Mouse (Mus musculus): ENCODE measurements around the gene Asic1. TPM values are rescaled to one million over a fixed set of nuclear protein-coding genes. Genes with fewer than 3 reads are reported as not detected.

The Asic1 gene
- polyA plus RNA-seq, 1 experiment from 2014 or later = 45.1 TPM

DNA sequence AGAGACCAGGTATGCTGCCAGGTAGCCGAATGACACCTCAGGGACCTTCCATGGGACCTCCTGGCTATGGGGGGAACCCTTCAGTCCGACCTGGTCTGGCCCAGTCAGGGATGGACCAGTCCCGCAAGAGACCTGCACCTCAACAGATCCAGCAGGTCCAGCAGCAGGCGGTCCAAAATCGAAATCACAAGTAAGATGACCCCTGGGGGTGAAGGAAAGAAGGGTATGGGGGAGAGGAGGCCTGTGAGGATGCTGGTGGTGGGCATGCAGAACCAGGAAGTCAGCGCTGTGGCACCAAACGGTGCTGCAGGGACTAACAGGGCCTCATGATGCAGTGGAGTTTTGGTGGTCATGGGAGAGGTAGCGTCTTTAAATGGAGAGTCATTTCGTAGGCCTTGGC lies 32.9 kb downstream of the Asic1 start:
- no peak for ATAC-seq
- no peaks in the 10 kb centered on the region for H3K27me3 ChIP-seq (replicated peaks; ENCODE audit: control insufficient read depth, insufficient read depth, low read length)
- H3K36me3 ChIP-seq (ENCODE audit: control insufficient read depth, insufficient read depth, low read length) = peaks cover 27% of the 10 kb centered on the region
- peak overlapping the region; percentile 97 for H3K9ac ChIP-seq (ENCODE audit: low read depth, low read length)
- peak overlapping the region; percentile 95 for H3K27ac ChIP-seq (ENCODE audit: low read depth, low read length)
- WGBS = 57% methylated on average over 9 of the region's 9 CpGs
- H3K9me3 ChIP-seq (ENCODE audit: control insufficient read depth, low read length) = no peaks in the 10 kb centered on the region
- H3K4me3 ChIP-seq (ENCODE audit: low read length) = peak overlapping the region; percentile 77
- peaks cover 28% of the 10 kb centered on the region for H3K4me1 ChIP-seq (ENCODE audit: control insufficient read depth, insufficient read depth, low read depth, low read length)
- H3K4me2 ChIP-seq (ENCODE audit: low read length) = peak overlapping the region; percentile 86

DNA sequence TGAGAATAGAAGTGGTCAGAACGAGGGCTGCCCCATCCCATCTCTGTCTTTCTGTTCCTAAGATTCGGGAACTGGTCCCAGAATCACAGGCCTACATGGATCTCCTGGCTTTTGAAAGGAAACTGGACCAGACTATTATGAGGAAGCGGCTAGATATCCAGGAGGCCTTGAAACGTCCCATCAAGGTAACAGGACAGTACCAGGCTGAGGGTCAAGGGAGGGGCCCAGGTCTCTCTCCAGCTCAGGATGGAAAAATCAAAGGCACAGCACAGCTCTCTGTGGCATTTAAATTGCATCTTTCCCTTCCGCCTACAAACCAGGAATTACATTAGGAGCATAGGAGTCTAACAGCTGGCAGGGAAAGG lies 33.5 kb downstream of the Asic1 start:
- H3K4me3 ChIP-seq (ENCODE audit: low read length) = peak overlapping the region; percentile 77
- H3K27me3 ChIP-seq (replicated peaks; ENCODE audit: control insufficient read depth, insufficient read depth, low read length) = no peaks in the 10 kb centered on the region
- H3K36me3 ChIP-seq (ENCODE audit: control insufficient read depth, insufficient read depth, low read length) = peaks cover 29% of the 10 kb centered on the region
- H3K9ac ChIP-seq (ENCODE audit: low read depth, low read length) = peak overlapping the region; percentile 97
- H3K4me1 ChIP-seq (ENCODE audit: control insufficient read depth, insufficient read depth, low read depth, low read length) = peaks cover 28% of the 10 kb centered on the region
- WGBS = 59% methylated on average over 5 of the region's 5 CpGs
- H3K9me3 ChIP-seq (ENCODE audit: control insufficient read depth, low read length) = no peaks in the 10 kb centered on the region
- H3K27ac ChIP-seq (ENCODE audit: low read depth, low read length) = peak overlapping the region; percentile 75; the same call in 1 of the 2 replicates
- no peak for ATAC-seq
- H3K4me2 ChIP-seq (ENCODE audit: low read length) = peak overlapping the region; percentile 86

DNA sequence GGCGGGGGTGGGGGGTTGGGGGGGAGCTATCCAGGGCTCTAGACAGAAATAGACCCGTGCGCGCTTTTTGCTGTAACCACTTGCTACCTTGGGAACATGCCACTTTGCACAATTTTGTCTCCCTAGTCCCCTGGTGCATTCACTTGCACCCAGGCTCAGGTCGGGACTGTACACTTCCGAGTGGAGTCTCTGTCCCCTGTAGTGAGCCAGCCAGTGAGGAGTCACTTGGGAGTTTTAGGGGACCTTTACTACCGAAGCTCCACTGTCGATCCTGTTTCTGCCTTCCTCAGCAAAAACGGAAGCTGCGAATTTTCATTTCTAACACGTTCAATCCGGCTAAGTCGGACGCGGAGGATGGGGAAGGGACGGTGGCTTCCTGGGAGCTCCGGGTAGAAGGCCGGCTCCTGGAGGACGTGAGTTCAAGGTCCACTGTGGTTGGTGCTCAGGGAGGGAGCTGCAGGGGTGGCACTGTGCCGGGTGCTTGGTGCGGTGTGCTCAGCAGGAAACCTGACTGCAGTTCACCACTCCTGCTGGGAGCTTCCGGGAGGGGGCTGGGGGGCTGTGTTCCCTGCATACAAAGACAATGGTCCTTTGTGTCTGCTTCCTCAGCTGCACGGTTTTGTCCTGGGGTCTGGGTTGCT lies 34.0 kb downstream of the Asic1 start:
- Histone ChIP-seq H3K27ac (ENCODE audit: low read depth, low read length) (peak overlapping the region; percentile 75; the same call in 1 of the 2 replicates), H3K4me3 (ENCODE audit: low read length) (peak overlapping the region; percentile 77), H3K4me1 (ENCODE audit: control insufficient read depth, insufficient read depth, low read depth, low read length) (peaks cover 28% of the 10 kb centered on the region), H3K9ac (ENCODE audit: low read depth, low read length) (peak overlapping the region; percentile 56), H3K36me3 (ENCODE audit: control insufficient read depth, insufficient read depth, low read length) (peaks cover 29% of the 10 kb centered on the region), H3K27me3 (replicated peaks; ENCODE audit: control insufficient read depth, insufficient read depth, low read length) (no peaks in the 10 kb centered on the region), H3K9me3 (ENCODE audit: control insufficient read depth, low read length) (no peaks in the 10 kb centered on the region), H3K4me2 (ENCODE audit: low read length) (peak overlapping the region; percentile 86)
- ATAC-seq = no peak
- WGBS = 16% methylated on average over 23 of the region's 23 CpGs

DNA sequence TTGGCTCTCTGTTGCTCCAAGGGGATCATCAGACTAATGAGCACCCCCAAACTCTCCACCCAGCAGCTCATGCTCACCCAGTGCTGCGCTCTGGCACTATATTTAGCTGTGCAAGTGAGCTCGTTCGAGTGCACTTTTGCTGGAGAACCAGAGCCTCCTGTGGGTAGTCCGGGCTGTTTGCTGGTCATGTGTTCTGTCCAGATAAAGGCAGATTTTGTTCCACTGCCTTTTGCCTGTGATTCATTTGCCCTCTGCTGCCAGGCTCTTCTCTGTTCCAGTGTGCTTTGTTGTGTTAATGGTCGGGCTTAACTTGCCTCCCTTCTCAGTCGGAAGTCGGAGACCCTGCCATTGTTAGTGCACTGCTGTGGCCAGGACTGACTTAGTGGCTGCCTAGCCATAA lies 34.7 kb downstream of the Asic1 start:
- Histone ChIP-seq H3K4me2 (ENCODE audit: low read length) (peak overlapping the region; percentile 86), H3K27ac (ENCODE audit: low read depth, low read length) (peak overlapping the region; percentile 75), H3K36me3 (ENCODE audit: control insufficient read depth, insufficient read depth, low read length) (peaks cover 36% of the 10 kb centered on the region), H3K27me3 (replicated peaks; ENCODE audit: control insufficient read depth, insufficient read depth, low read length) (no peaks in the 10 kb centered on the region), H3K4me3 (ENCODE audit: low read length) (peak overlapping the region; percentile 77; the same call in 1 of the 2 replicates), H3K4me1 (ENCODE audit: control insufficient read depth, insufficient read depth, low read depth, low read length) (peaks cover 28% of the 10 kb centered on the region), H3K9me3 (ENCODE audit: control insufficient read depth, low read length) (no peaks in the 10 kb centered on the region), H3K9ac (ENCODE audit: low read depth, low read length) (peak overlapping the region; percentile 56)
- WGBS = 14% methylated on average over 7 of the region's 7 CpGs
- ATAC-seq = no peak

DNA sequence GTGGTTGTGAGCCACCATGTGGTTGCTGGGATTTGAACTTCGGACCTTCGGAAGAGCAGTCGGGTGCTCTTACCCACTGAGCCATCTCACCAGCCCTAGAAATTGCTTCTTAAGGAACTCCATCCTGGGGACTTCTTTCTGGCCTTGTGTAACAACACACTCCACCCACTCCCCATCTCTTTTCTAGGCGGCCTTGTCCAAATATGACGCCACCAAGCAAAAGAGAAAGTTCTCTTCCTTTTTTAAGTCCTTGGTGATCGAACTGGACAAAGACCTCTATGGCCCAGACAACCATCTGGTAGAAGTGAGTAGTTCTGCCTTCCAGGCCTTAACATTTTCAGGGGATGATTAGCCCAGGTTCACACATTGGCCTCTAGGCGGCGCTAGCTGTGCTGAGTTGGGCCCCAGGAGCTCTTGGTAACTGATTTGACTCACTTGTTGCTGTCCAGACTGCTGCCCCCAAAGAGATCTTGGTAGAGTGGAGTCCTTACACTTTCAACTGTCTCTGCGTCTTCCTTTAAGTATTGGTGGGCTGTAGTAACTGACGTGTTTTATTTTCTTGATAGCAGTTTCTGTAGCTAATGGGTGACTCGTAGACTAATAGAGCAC lies 35.4 kb downstream of the Asic1 start, which contains the start of gene Gm17349:
Gene Gm17349 (minus strand): TSS at position 51 of the 609 bp plus-strand sequence.
- no peak for ATAC-seq
- Histone ChIP-seq H3K27me3 (replicated peaks; ENCODE audit: control insufficient read depth, insufficient read depth, low read length) (no peaks in the 10 kb centered on the region), H3K9ac (ENCODE audit: low read depth, low read length) (peak within 1 kb of the TSS; percentile 56), H3K4me3 (ENCODE audit: low read length) (peak within 1 kb of the TSS; percentile 77), H3K9me3 (ENCODE audit: control insufficient read depth, low read length) (no peaks in the 10 kb centered on the region), H3K4me1 (ENCODE audit: control insufficient read depth, insufficient read depth, low read depth, low read length) (peaks cover 28% of the 10 kb centered on the region), H3K36me3 (ENCODE audit: control insufficient read depth, insufficient read depth, low read length) (peaks cover 38% of the 10 kb centered on the region), H3K27ac (ENCODE audit: low read depth, low read length) (peak within 1 kb of the TSS; percentile 75), H3K4me2 (ENCODE audit: low read length) (peak within 1 kb of the TSS; percentile 86)
- WGBS = 61% methylated on average over 9 of the region's 11 CpGs

DNA sequence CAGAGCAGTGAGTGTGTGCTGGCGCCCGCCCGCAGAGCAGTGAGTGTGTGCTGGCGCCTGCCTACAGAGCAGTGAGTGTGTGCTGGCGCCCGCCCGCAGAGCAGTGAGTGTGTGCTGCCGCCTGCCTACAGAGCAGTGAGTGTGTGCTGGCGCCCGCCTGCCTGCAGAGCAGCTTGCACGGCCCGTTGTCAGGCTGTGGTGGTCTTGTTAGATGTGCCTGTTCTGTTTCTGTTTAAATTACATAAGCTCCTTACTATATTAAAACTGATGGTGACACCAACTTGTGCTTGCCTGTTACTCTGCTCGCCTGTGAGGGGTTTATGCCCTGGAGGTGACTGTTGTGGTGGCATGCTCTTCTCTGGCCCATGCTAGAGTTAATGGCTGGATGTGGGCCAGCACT lies 38.0 kb downstream of the Asic1 start:
- Histone ChIP-seq H3K4me3 (ENCODE audit: low read length) (no peak overlapping the region), H3K36me3 (ENCODE audit: control insufficient read depth, insufficient read depth, low read length) (peaks cover 64% of the 10 kb centered on the region), H3K4me1 (ENCODE audit: control insufficient read depth, insufficient read depth, low read depth, low read length) (peaks cover 24% of the 10 kb centered on the region), H3K9ac (ENCODE audit: low read depth, low read length) (no peak overlapping the region), H3K27me3 (replicated peaks; ENCODE audit: control insufficient read depth, insufficient read depth, low read length) (no peaks in the 10 kb centered on the region), H3K4me2 (ENCODE audit: low read length) (no peak overlapping the region), H3K27ac (ENCODE audit: low read depth, low read length) (no peak overlapping the region), H3K9me3 (ENCODE audit: control insufficient read depth, low read length) (no peaks in the 10 kb centered on the region)
- WGBS = 95% methylated on average over 10 of the region's 13 CpGs
- ATAC-seq = no peak

DNA sequence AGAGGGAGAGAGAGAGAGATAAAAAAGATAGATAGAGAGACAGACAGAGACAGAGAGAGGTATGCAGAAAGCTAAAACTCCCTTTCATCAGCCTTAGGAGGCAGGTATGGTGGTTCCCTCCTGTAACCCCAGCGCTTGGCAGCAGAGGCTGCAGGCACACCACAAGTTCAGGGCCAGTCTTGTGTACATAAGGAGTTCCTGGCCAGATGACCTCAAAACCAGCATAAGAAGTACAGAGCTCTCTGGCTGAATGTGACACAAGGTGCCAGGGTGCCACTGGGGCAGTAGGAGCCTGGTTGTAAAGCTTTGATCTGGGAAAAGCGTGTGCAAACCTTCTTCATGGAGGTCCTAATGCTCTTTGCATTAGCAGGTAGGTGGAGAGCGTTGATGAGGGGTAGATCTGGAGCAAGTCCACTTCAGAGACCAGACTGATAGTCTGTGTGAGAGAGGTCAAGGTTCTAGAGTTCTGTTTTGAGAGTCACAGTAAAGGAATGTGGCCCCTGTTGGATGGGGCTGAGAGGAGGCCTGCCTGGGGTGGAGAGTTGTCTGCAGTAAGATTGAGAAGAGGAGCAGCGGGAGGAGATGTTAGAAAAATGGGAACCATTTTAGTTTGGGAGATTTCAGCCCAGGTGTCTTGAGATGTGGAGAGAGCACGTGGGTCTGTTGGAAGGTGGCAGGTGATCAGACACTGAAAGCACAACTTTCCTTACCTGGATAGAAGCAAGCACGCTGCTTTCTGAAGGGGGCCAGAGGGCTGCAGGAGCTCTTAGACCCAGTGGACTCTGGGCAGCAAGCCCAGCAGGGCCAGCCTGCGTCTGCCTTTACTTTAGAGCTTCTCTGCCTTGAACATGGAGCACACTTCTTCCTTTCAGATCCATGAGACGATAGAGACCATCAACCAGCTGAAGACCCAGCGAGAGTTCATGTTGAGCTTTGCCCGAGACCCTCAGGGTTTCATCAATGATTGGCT lies 40.3 kb downstream of the Asic1 start:
- no peak overlapping the region for H3K4me3 ChIP-seq (ENCODE audit: low read length)
- H3K4me1 ChIP-seq (ENCODE audit: control insufficient read depth, insufficient read depth, low read depth, low read length) = peaks cover 7% of the 10 kb centered on the region
- peaks cover 69% of the 10 kb centered on the region for H3K36me3 ChIP-seq (ENCODE audit: control insufficient read depth, insufficient read depth, low read length)
- no peaks in the 10 kb centered on the region for H3K9me3 ChIP-seq (ENCODE audit: control insufficient read depth, low read length)
- H3K27ac ChIP-seq (ENCODE audit: low read depth, low read length) = no peak overlapping the region
- no peak overlapping the region for H3K9ac ChIP-seq (ENCODE audit: low read depth, low read length)
- H3K4me2 ChIP-seq (ENCODE audit: low read length) = no peak overlapping the region
- 92% methylated on average over 10 of the region's 10 CpGs for WGBS
- no peaks in the 10 kb centered on the region for H3K27me3 ChIP-seq (replicated peaks; ENCODE audit: control insufficient read depth, insufficient read depth, low read length)
- ATAC-seq = no peak

DNA sequence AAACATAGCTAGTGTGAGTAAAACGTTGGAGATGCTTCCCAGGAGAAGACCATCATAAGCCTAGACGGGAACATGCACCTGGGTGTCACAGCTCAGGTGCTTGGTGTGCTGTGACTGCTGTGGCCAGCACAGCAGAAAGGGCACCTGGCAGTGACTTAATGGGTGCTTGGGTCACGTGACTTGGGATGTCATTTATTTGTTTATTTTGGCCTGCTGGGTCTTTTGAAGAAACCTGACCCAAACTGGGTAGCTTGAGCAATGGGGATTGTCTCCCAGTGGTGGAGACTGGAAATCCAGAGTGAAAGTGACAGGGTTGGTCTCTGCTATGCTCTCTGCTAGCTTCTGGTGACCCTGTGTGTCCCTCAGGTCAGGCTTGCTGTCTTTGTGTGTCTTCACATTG lies 41.3 kb downstream of the Asic1 start:
- 69% methylated on average over 3 of the region's 3 CpGs for WGBS
- no peak for ATAC-seq
- H3K36me3 ChIP-seq (ENCODE audit: control insufficient read depth, insufficient read depth, low read length) = peaks cover 65% of the 10 kb centered on the region
- no peak overlapping the region; the same call in 1 of the 2 replicates for H3K9ac ChIP-seq (ENCODE audit: low read depth, low read length)
- H3K4me2 ChIP-seq (ENCODE audit: low read length) = no peak overlapping the region
- H3K4me3 ChIP-seq (ENCODE audit: low read length) = no peak overlapping the region
- H3K9me3 ChIP-seq (ENCODE audit: control insufficient read depth, low read length) = no peaks in the 10 kb centered on the region
- no peak overlapping the region for H3K27ac ChIP-seq (ENCODE audit: low read depth, low read length)
- H3K27me3 ChIP-seq (replicated peaks; ENCODE audit: control insufficient read depth, insufficient read depth, low read length) = no peaks in the 10 kb centered on the region
- peaks cover 13% of the 10 kb centered on the region for H3K4me1 ChIP-seq (ENCODE audit: control insufficient read depth, insufficient read depth, low read depth, low read length)
